Mouse (Mus musculus): ENCODE measurements at regions not wholly inside any gene's neighbourhood (a gene's known extent, or its start where the extent isn't known, plus 50 kb on each side); places are given as distances from the start of the nearest gene placed in this dataset. TPM values are rescaled to one million over a fixed set of nuclear protein-coding genes. Genes with fewer than 3 reads are reported as not detected.

DNA sequence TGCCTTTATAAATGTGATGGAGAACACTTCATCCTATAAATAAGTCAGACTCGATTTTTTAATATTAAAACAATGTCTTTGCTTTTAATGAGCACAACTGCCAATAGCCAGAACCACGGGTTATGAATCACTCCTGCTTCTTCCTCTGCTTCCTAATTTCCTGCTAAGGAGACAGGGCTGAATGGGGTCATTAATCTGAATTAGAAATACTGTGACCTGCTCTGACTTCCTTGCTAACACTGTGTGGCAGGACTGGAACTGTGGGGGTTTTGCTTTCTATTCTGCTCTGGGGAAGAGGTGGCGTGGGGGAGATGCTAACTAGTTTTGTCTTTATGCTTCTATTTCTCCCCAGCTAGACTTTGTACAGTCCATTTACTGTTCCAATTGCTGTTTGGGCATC, 52.6 kb upstream of the Ccdc85a start:
- Histone ChIP-seq H3K9me3 (ENCODE audit: control insufficient read depth, low read length) (no peaks in the 10 kb centered on the region), H3K4me3 (ENCODE audit: low read depth, low read length) (no peak overlapping the region), H3K4me1 (ENCODE audit: control insufficient read depth, insufficient read depth, low read length) (no peaks in the 10 kb centered on the region), H3K9ac (ENCODE audit: low read length) (no peak overlapping the region), H3K27me3 (ENCODE audit: control insufficient read depth, insufficient read depth, low read length) (no peaks in the 10 kb centered on the region), H3K36me3 (ENCODE audit: control insufficient read depth, insufficient read depth, low read length) (no peaks in the 10 kb centered on the region), H3K4me2 (ENCODE audit: low read depth) (no peak overlapping the region), H3K27ac (ENCODE audit: low read depth, low read length) (no peak overlapping the region)
- DNase-seq (ENCODE audit: low spot score) (no peak), ATAC-seq (ENCODE audit: insufficient read depth, low FRiP score, low TSS enrichment) (peak; percentile 55; the same call in 1 of the 2 replicates)
- WGBS, result 47% methylated on average over 3 of the region's 3 CpGs

MicroRNAs in the stretch of these regions (microRNA counts, 519-probe panel; counts per million panel counts)
- microRNA mmu-miR-216a, result 171 counts per million, percentile 57 among the panel's probes with 10 or more counts
- microRNA mmu-miR-216b, result 2,712 counts per million, percentile 62 among the panel's probes with 10 or more counts
- 171 counts per million, percentile 57 among the panel's probes with 10 or more counts for microRNA mmu-miR-217

Small RNA genes lying in the stretch of these regions (microRNA-seq; reads per million reads assigned to microRNA genes)
- gene Mir216a (65.3 reads per million, percentile 43 among the genes with 10 or more reads in this experiment), gene Mir216b (not detected), gene Mir216c (not detected), gene Mir217 (278 reads per million, percentile 63 among the genes with 10 or more reads in this experiment)
